Comparison of ENCODE assay signal across 22 mouse cellular contexts in genomic region chr11:35855567-35855966, GRCm38 (mm10). TPM values are rescaled to one million over a fixed set of nuclear protein-coding genes. Genes with fewer than 3 reads are reported as not detected.
DNase-seq lines count a peak whose midpoint lies in the region; ATAC-seq and TF ChIP-seq lines count a peak whose summit lies in the region.
"Had no signal": no experiment of that assay in that cellular context is flagged by ENCODE, and none has a peak within 500 bp of the region (broad histone marks: within the 10 kb centered on the region; RNA-seq: fewer than 3 reads in every experiment).

No protein-coding gene starts in this region.

- TF ChIP-seq CTCF in brain, embryonic 14.5 days (IDR thresholded peaks at IDR 0.05; ENCODE audit: borderline replicate concordance, extremely low read depth, insufficient read depth, insufficient read length): no peak

- peak; percentile 63 for DNase-seq in brain, embryonic 14.5 days (ENCODE audit: low read depth)
- peak; percentile 62 for DNase-seq in forebrain, embryonic 14.5 days (ENCODE audit: low spot score)
- no peak for DNase-seq in hindbrain, embryonic 14.5 days (ENCODE audit: low spot score)
- no peak for DNase-seq in midbrain, embryonic 14.5 days
- DNase-seq in adrenal gland, adult 8-10 months: no peak
- no peak for DNase-seq in embryo, embryonic 10 days (ENCODE audit: low spot score)
- no peak for DNase-seq in spleen, adult 12 weeks (ENCODE audit: low spot score)
- DNase-seq: adrenal gland, adult 2 months; cerebellum, adult 11-12 months; gastrocnemius, postnatal 10 days; heart, adult 18-20 months; kidney, adult 11 months; kidney, postnatal 4 days; layer of hippocampus, postnatal 36 days; lung, adult 18-20 months; lung, postnatal 36 days; right cerebral cortex, postnatal 14 days; thymus, postnatal 25 days had no signal

- peaks cover 31% of the 10 kb centered on the region for H3K36me3 ChIP-seq in forebrain, embryonic 14.5 days (ENCODE audit: control insufficient read depth, insufficient read depth, low read length)
- H3K36me3 ChIP-seq in hindbrain, embryonic 14.5 days (replicated peaks; ENCODE audit: control insufficient read depth, insufficient read depth): peaks cover 14% of the 10 kb centered on the region; the same call in 1 of the 2 replicates
- no peaks in the 10 kb centered on the region; the same call in none of the 2 replicates for H3K36me3 ChIP-seq in midbrain, embryonic 14.5 days (ENCODE audit: control insufficient read depth, insufficient read depth, low read length)

- 26% methylated on average over 9 of the region's 9 CpGs for WGBS in forebrain, embryonic 14.5 days
- 58% methylated on average over 7 of the region's 9 CpGs for WGBS in hindbrain, embryonic 14.5 days
- WGBS in midbrain, embryonic 14.5 days: 50% methylated on average over 7 of the region's 9 CpGs

- H3K4me3 ChIP-seq in forebrain, embryonic 14.5 days (ENCODE audit: low read depth, low read length): no peak overlapping the region
- H3K4me3 ChIP-seq in hindbrain, embryonic 14.5 days (replicated peaks; ENCODE audit: low read length): no peak overlapping the region
- H3K4me3 ChIP-seq in midbrain, embryonic 14.5 days (replicated peaks; ENCODE audit: low read depth, low read length): no peak overlapping the region
- H3K4me3 ChIP-seq: heart, embryonic 15.5 days; neural tube, embryonic 12.5 days had no signal

- peak overlapping the region; percentile 13; the same call in 1 of the 2 replicates for H3K9ac ChIP-seq in forebrain, embryonic 14.5 days (ENCODE audit: low read length)
- H3K9ac ChIP-seq in hindbrain, embryonic 14.5 days: no peak overlapping the region
- H3K9ac ChIP-seq in midbrain, embryonic 14.5 days (replicated peaks; ENCODE audit: low read length): no peak overlapping the region
- H3K9ac ChIP-seq: heart, embryonic 15.5 days; neural tube, embryonic 12.5 days had no signal

- no peaks in the 10 kb centered on the region for H3K27me3 ChIP-seq in forebrain, embryonic 14.5 days (replicated peaks; ENCODE audit: control insufficient read depth, insufficient read depth, low read length)
- no peaks in the 10 kb centered on the region for H3K27me3 ChIP-seq in hindbrain, embryonic 14.5 days (ENCODE audit: control insufficient read depth, insufficient read depth, low read length)
- H3K27me3 ChIP-seq in midbrain, embryonic 14.5 days (ENCODE audit: control insufficient read depth, insufficient read depth, low read length): no peaks in the 10 kb centered on the region
- H3K27me3 ChIP-seq: heart, embryonic 15.5 days; neural tube, embryonic 12.5 days had no signal

- ATAC-seq in forebrain, embryonic 14.5 days: no peak
- ATAC-seq in hindbrain, embryonic 14.5 days (ENCODE audit: low FRiP score): no peak
- no peak for ATAC-seq in midbrain, embryonic 14.5 days (ENCODE audit: low FRiP score, low TSS enrichment)

- peak overlapping the region; percentile 97 for H3K27ac ChIP-seq in forebrain, embryonic 14.5 days (ENCODE audit: low read depth, low read length)
- H3K27ac ChIP-seq in hindbrain, embryonic 14.5 days: peak overlapping the region; percentile 84; the same call in 1 of the 2 replicates
- H3K27ac ChIP-seq in midbrain, embryonic 14.5 days (replicated peaks; ENCODE audit: low read depth, low read length): peak overlapping the region; percentile 82
- H3K27ac ChIP-seq: heart, embryonic 15.5 days; stomach, postnatal 0 days had no signal

- H3K4me2 ChIP-seq in forebrain, embryonic 14.5 days (ENCODE audit: low read length): no peak overlapping the region
- no peak overlapping the region for H3K4me2 ChIP-seq in hindbrain, embryonic 14.5 days (replicated peaks)
- no peak overlapping the region for H3K4me2 ChIP-seq in midbrain, embryonic 14.5 days (ENCODE audit: low read length)
- H3K4me2 ChIP-seq: heart, embryonic 15.5 days; neural tube, embryonic 12.5 days had no signal

- H3K9me3 ChIP-seq in forebrain, embryonic 14.5 days (replicated peaks; ENCODE audit: control insufficient read depth, low read length): no peaks in the 10 kb centered on the region
- H3K9me3 ChIP-seq in hindbrain, embryonic 14.5 days (ENCODE audit: control insufficient read depth, low read length): no peaks in the 10 kb centered on the region
- no peaks in the 10 kb centered on the region for H3K9me3 ChIP-seq in midbrain, embryonic 14.5 days (ENCODE audit: control insufficient read depth, low read length)
- H3K9me3 ChIP-seq: heart, embryonic 15.5 days; neural tube, embryonic 12.5 days had no signal

- TF ChIP-seq POLR2A in brain, embryonic 14.5 days (IDR thresholded peaks at IDR 0.05; ENCODE audit: borderline replicate concordance, extremely low read depth, insufficient read depth, insufficient read length, poor library complexity, severe bottlenecking): no peak

- H3K4me1 ChIP-seq in forebrain, embryonic 14.5 days (ENCODE audit: control insufficient read depth, insufficient read depth, low read length): peaks cover 30% of the 10 kb centered on the region
- peaks cover 26% of the 10 kb centered on the region for H3K4me1 ChIP-seq in hindbrain, embryonic 14.5 days (replicated peaks; ENCODE audit: control insufficient read depth, insufficient read depth, low read length)
- peaks cover 27% of the 10 kb centered on the region for H3K4me1 ChIP-seq in midbrain, embryonic 14.5 days (ENCODE audit: control insufficient read depth, insufficient read depth, low read length)
- H3K4me1 ChIP-seq: heart, embryonic 15.5 days had no signal

RNA-seq across cellular contexts. Expression of gene Rars, which starts 21.3 kb away (rescaled TPM):
- 56.4 and 57.1 TPM in 2 replicates for polyA plus RNA-seq in brain, embryonic 14.5 days (2012; rRNA removed)
- 83.2 and 86.7 TPM in 2 replicates for polyA plus RNA-seq in forebrain, embryonic 14.5 days (2014; fragmentation: Nextera tagmentation; extraction: Ambion mirVana)
- polyA plus RNA-seq in hindbrain, embryonic 14.5 days (2014; fragmentation: Nextera tagmentation; extraction: Ambion mirVana): 72.1 and 75.3 TPM in 2 replicates
- polyA plus RNA-seq in midbrain, embryonic 14.5 days (2014; fragmentation: Nextera tagmentation; extraction: Ambion mirVana): 72.0 and 73.1 TPM in 2 replicates
- 10 to 100 TPM; 67.5 to 76.1 (median 74.2) TPM for total RNA-seq in adrenal gland, adult 8-10 months (2022)

RNA-seq across cellular contexts. Expression of gene Fbll1, which starts 56.9 kb away (rescaled TPM):
- 82.5 and 83.9 TPM in 2 replicates for polyA plus RNA-seq in brain, embryonic 14.5 days (2012; rRNA removed)
- polyA plus RNA-seq in forebrain, embryonic 14.5 days (2014; fragmentation: Nextera tagmentation; extraction: Ambion mirVana): 6.7 and 12.4 TPM in 2 replicates
- 34.3 and 36.9 TPM in 2 replicates for polyA plus RNA-seq in hindbrain, embryonic 14.5 days (2014; fragmentation: Nextera tagmentation; extraction: Ambion mirVana)
- polyA plus RNA-seq in midbrain, embryonic 14.5 days (2014; fragmentation: Nextera tagmentation; extraction: Ambion mirVana): 24.7 and 34.8 TPM in 2 replicates
- total RNA-seq in adrenal gland, adult 8-10 months (2022): 1 to 10 TPM in 1 of 4 experiments, under 1 TPM in 3; 0.31 to 1.1 (median 0.94) TPM
- total RNA-seq: adrenal gland, adult 2 months; heart, adult 18-20 months; liver, adult 2 months had no signal
- polyA plus RNA-seq: heart, embryonic 15.5 days; liver, adult 2 months had no signal

Comparison
In these comparisons a context has a peak if more than half of its experiments do, and no peak if none do; other contexts are left out.
1. DNase-seq: peak in brain, embryonic 14.5 days (single experiment) and forebrain, embryonic 14.5 days (single experiment); none in hindbrain, embryonic 14.5 days (single experiment), midbrain, embryonic 14.5 days (single experiment), adrenal gland, adult 8-10 months (single experiment), embryo, embryonic 10 days (single experiment) and spleen, adult 12 weeks (single experiment).
2. Peak in every context shown above with its lines, with median percentiles within 50 percentile points of each other: H3K27ac ChIP-seq.